Mouse (Mus musculus): ENCODE results near the gene Itfg2. TPM values are rescaled to one million over a fixed set of nuclear protein-coding genes. Genes with fewer than 3 reads are reported as not detected.

The Itfg2 gene
- total and polyA plus RNA-seq, 3 experiments, result 16.6 to 44.8 TPM; not detected in 1

- Histone ChIP-seq H3K4me1 (ENCODE audit: control insufficient read depth in 1 of 2, insufficient read depth in 2 of 2, low read length in 2 of 2) (peaks cover 23 to 37% of the 10 kb centered on the region in 2 experiments), H3K27me3 (ENCODE audit: control insufficient read depth in 1 of 2, insufficient read depth in 2 of 2, low read length in 2 of 2) (no peaks in the 10 kb centered on the region), H3K4me3 (ENCODE audit: control insufficient read depth in 1 of 2, insufficient read depth in 1 of 2, low read depth in 2 of 2, low read length in 2 of 2) (no peak overlapping the region), H3K27ac (ENCODE audit: control insufficient read depth, low read depth, low read length) (no peak overlapping the region), H3K36me3 (ENCODE audit: control insufficient read depth in 1 of 2, insufficient read depth in 2 of 2, low read length in 2 of 2) (peaks cover 30 to 39% of the 10 kb centered on the region in 2 experiments), H3K79me2 (ENCODE audit: control insufficient read depth, insufficient read depth, low read length, poor library complexity) (peaks cover 19% of the 10 kb centered on the region), H3K9me3 (replicated peaks; ENCODE audit: insufficient read depth, low read length) (no peaks in the 10 kb centered on the region; the same call in 1 of the 2 replicates), H3K9ac (ENCODE audit: control insufficient read depth, low read depth, low read length, poor library complexity, severe bottlenecking) (no peak overlapping the region)
- no peak for TF ChIP-seq ELF1 (IDR thresholded peaks at IDR 0.05; ENCODE audit: low read depth, low read length)
- TF ChIP-seq USF2 (IDR thresholded peaks at IDR 0.05; ENCODE audit: borderline replicate concordance in 1 of 2, insufficient read depth in 1 of 2, low read depth in 1 of 2, low read length in 2 of 2), result no peak
- no peak for DNase-seq (ENCODE audit: low read depth, low spot score)
These were observed 8.8 kb upstream of the Itfg2 start for GRCm38 (mm10) chr6:128433566-128433965.

- no peak for TF ChIP-seq CTCF (IDR thresholded peaks at IDR 0.05 in 2 of 3, conservative IDR thresholded peaks at IDR 0.05 in 1 of 3; ENCODE audit: control insufficient read depth in 1 of 3, insufficient read depth in 1 of 3, low read depth in 2 of 3, low read length in 3 of 3, poor library complexity in 1 of 3, severe bottlenecking in 1 of 3)
- TF ChIP-seq JUND (IDR thresholded peaks at IDR 0.05; ENCODE audit: low read depth, low read length), result no peak
- TF ChIP-seq ZKSCAN1 (IDR thresholded peaks at IDR 0.05; ENCODE audit: low read depth, low read length), result no peak
- no peak for TF ChIP-seq GATA1 (IDR thresholded peaks at IDR 0.05; ENCODE audit: low read depth, low read length)
- TF ChIP-seq EP300 (IDR thresholded peaks at IDR 0.05; ENCODE audit: low read depth in 1 of 2, low read length in 2 of 2), result no peak
- no peak for TF ChIP-seq HCFC1 (IDR thresholded peaks at IDR 0.05; ENCODE audit: low read depth, low read length)
- TF ChIP-seq POLR2AphosphoS5 (IDR thresholded peaks at IDR 0.05; ENCODE audit: borderline replicate concordance, low read depth, low read length), result no peak
These were observed 7.7 kb upstream of the Itfg2 start for GRCm38 (mm10) chr6:128432356-128432915.

GRCm38 (mm10) chr6:128429826-128430225 is 5.1 kb upstream of the Itfg2 start:
- Histone ChIP-seq H3K4me3 (ENCODE audit: control insufficient read depth in 1 of 2, insufficient read depth in 1 of 2, low read depth in 2 of 2, low read length in 2 of 2) (no peak overlapping the region), H3K79me2 (ENCODE audit: control insufficient read depth, insufficient read depth, low read length, poor library complexity) (no peaks in the 10 kb centered on the region; the same call in 1 of the 2 replicates), H3K27ac (ENCODE audit: control insufficient read depth, low read depth, low read length) (peak overlapping the region; percentile 46), H3K4me1 (ENCODE audit: control insufficient read depth in 1 of 2, insufficient read depth in 2 of 2, low read length in 2 of 2) (peaks cover 11 to 18% of the 10 kb centered on the region in 2 experiments), H3K9ac (ENCODE audit: control insufficient read depth, low read depth, low read length, poor library complexity, severe bottlenecking) (no peak overlapping the region), H3K27me3 (ENCODE audit: control insufficient read depth in 1 of 2, insufficient read depth in 2 of 2, low read length in 2 of 2) (no peaks in the 10 kb centered on the region), H3K36me3 (ENCODE audit: control insufficient read depth in 1 of 2, insufficient read depth in 2 of 2, low read length in 2 of 2) (peaks cover 21 to 28% of the 10 kb centered on the region in 2 experiments), H3K9me3 (replicated peaks; ENCODE audit: insufficient read depth, low read length) (no peaks in the 10 kb centered on the region; the same call in 1 of the 2 replicates)
- TF ChIP-seq UBTF (IDR thresholded peaks at IDR 0.05; ENCODE audit: borderline replicate concordance, insufficient read depth, low read depth, low read length), result no peak
- no peak for TF ChIP-seq ZC3H11A (IDR thresholded peaks at IDR 0.05; ENCODE audit: low read depth, low read length)
- TF ChIP-seq POLR2AphosphoS5 (IDR thresholded peaks at IDR 0.05; ENCODE audit: borderline replicate concordance, low read depth, low read length), result no peak
- no peak for TF ChIP-seq GATA1 (IDR thresholded peaks at IDR 0.05; ENCODE audit: low read depth, low read length)
- TF ChIP-seq MYC (IDR thresholded peaks at IDR 0.05; ENCODE audit: low read depth, low read length), result no peak
- no peak for TF ChIP-seq ZKSCAN1 (IDR thresholded peaks at IDR 0.05; ENCODE audit: low read depth, low read length)
- TF ChIP-seq NELFE (IDR thresholded peaks at IDR 0.05; ENCODE audit: low read depth, low read length), result no peak
- TF ChIP-seq TBP (IDR thresholded peaks at IDR 0.05; ENCODE audit: low read depth, low read length), result no peak
- no peak for TF ChIP-seq ETS1 (IDR thresholded peaks at IDR 0.05; ENCODE audit: low read depth, low read length)
- no peak for TF ChIP-seq POLR2AphosphoS2 (IDR thresholded peaks at IDR 0.05; ENCODE audit: low read length)
- no peak for TF ChIP-seq CHD1 (IDR thresholded peaks at IDR 0.05; ENCODE audit: low read depth, low read length)
- TF ChIP-seq KAT2A (conservative IDR thresholded peaks at IDR 0.05; ENCODE audit: low read depth, low read length), result no peak
- TF ChIP-seq ZNF384 (IDR thresholded peaks at IDR 0.05; ENCODE audit: low read depth, low read length), result no peak
- TF ChIP-seq CHD2 (IDR thresholded peaks at IDR 0.05; ENCODE audit: low read length), result no peak
- no peak for TF ChIP-seq TAL1 (IDR thresholded peaks at IDR 0.05; ENCODE audit: low read length)
- TF ChIP-seq USF1 (IDR thresholded peaks at IDR 0.05; ENCODE audit: low read depth, low read length), result no peak
- TF ChIP-seq TCF12 (IDR thresholded peaks at IDR 0.05; ENCODE audit: low read depth, low read length), result no peak
- DNase-seq (ENCODE audit: low read depth, low spot score), result peak; percentile 48

More at GRCm38 (mm10) chr6:128432356-128432915, 7.7 kb upstream of the Itfg2 start:
- peaks cover 23 to 37% of the 10 kb centered on the region in 2 experiments for H3K4me1 ChIP-seq (ENCODE audit: control insufficient read depth in 1 of 2, insufficient read depth in 2 of 2, low read length in 2 of 2)
- H3K79me2 ChIP-seq (ENCODE audit: control insufficient read depth, insufficient read depth, low read length, poor library complexity), result peaks cover 9% of the 10 kb centered on the region
- H3K9ac ChIP-seq (ENCODE audit: control insufficient read depth, low read depth, low read length, poor library complexity, severe bottlenecking), result no peak overlapping the region
- no peak overlapping the region for H3K27ac ChIP-seq (ENCODE audit: control insufficient read depth, low read depth, low read length)
- no peaks in the 10 kb centered on the region; the same call in 1 of the 2 replicates for H3K9me3 ChIP-seq (replicated peaks; ENCODE audit: insufficient read depth, low read length)
- no peaks in the 10 kb centered on the region for H3K27me3 ChIP-seq (ENCODE audit: control insufficient read depth in 1 of 2, insufficient read depth in 2 of 2, low read length in 2 of 2)
- DNase-seq (ENCODE audit: low read depth, low spot score), result no peak
- no peak overlapping the region for H3K4me3 ChIP-seq (ENCODE audit: control insufficient read depth in 1 of 2, insufficient read depth in 1 of 2, low read depth in 2 of 2, low read length in 2 of 2)
- peaks cover 32 to 39% of the 10 kb centered on the region in 2 experiments for H3K36me3 ChIP-seq (ENCODE audit: control insufficient read depth in 1 of 2, insufficient read depth in 2 of 2, low read length in 2 of 2)

All from MEL (cell line).